Mouse (Mus musculus) adrenal gland, adult 18-20 months (tissue): ENCODE measurements at regions not wholly inside any gene's neighbourhood (a gene's known extent, or its start where the extent isn't known, plus 50 kb on each side); places are given as distances from the start of the nearest gene placed in this dataset.
"Not testable (repeated sequence)": the region's sequence is repeated elsewhere in the genome, so short reads cannot be mapped to it uniquely, and the experiment has no call there.

Experiments
- DNase-seq, 2 experiments: peaks; one replicate each; pipeline ENCODE4 v3.0.0; 2021 to 2022; ENCODE audit warnings: low spot score in 2 of 2

DNA sequence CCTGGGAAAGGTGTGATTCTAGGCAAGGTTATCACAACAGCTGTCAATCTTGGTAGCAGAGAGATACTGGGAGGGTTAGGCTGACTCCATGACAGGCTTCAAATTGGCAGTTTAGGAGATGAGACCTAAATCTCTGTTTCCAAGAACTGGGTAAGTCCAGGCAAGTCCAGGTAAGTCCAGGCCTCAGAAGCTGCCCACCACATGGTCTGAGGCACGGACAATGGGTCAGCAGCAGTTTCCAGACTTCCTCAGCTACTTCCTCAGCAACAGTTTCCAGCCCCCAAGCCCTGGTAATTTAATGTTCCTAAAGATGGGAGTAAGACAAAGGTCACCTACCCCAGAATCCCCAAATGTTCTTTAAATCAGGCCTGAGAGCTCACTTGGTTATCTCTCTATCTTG, 157.1 kb downstream of the Enc1 start:
- DNase-seq = no peak

DNA sequence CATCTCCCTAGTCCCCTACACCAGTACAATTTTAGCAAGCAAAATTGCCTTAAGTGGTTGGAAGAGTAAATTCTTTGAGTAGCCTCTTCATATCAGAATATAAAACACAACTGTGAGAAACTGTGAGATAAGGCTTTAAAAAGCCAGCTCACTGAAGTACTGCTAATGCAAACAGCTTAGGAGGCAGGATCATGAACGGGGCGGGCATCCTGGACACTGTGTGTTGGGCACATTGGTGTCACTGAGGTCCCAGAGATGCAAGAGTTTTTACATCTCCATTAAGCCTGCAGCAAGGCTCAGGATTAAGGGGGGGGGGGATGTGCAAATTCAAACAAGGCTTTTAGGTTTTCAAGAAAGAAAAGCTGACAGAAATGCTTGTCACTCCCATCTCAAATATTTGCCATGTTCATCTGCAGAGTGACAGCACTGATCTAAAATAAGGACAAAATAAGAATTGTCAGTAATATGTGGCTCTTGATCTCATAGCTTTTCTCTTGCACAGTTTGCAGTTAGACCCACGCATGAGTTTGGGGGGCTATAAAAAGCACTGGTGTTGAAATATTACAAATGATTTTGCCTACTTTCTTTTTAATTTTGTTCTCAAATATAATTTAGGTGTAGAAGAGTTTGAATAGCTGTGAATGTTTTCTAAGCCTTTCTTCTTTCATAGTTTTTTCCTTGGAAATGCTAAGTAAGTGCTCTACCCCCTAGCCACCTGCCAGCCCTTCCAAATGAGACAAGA, 156.2 kb downstream of the Enc1 start:
- no peak for DNase-seq

DNA sequence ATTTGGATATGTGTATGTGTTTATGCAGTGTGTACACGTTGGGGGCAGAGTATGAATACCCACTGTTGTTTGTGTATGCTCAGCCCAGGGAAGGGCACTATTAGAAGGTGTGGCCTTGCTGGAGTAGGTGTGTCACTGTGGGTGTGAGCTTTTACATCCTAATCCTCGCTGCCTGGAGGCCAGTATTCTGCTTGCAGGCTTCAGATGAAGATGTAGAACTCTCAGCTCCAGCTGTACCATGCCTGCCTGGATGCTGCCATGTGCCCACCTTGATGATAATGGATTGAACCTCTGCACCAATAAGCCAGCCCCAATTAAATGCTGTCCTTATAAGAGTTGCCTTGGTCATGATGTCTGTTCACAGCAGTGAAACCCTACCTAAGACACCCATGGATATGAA, 155.4 kb downstream of the Enc1 start:
- not testable (repeated sequence) for DNase-seq

DNA sequence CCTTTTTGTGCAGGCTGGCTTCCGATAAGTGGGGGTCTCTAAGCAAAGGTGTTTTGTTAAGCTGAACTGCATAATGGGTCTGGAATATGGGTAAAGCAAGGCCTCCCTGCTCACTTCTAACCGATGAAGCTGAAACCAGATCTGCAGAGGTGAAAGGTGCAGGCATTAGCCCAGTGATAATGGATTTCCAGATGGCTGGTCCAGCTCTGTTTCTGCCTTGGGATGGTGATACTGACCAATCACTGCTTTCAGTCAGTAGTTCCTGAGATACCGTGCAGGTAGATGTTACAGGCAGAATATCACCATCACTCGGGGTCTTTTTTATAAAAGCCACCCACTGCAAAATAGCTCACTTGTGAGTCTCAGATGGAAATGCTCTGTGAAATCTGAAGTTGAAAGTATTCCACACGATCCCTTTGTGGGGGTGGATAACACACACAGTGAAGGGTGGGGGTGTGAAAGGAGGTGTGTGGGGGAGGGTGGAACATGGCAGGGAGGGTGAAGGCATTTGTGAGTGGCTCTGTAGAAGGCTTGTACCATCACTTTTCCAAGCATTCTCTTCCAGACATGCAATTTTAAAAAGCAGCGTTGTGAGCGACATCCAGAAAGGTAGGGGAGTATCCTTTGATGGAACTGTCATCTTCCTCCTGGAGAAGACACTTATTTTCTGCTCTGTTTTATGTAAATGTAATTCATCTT, 154.0 kb downstream of the Enc1 start:
- no peak for DNase-seq

DNA sequence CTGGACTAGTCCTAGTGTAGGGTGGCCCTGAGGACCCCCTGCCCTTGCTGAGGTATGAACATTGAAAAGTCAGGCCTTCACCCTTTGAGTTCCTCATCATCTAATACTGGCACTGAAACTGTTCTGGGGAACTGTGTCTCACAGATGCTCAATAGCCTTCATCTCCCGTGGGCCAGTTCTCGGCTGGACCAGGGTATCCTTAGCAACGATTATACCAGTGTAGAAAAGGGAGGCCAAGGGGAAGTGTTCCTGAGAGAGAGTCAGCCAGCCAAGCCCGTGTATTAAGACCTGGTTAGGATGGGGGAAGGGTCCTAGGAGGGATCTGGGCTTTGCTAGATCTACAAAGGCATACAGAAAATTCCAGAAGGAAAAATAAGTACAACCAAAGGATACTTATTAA, 153.2 kb downstream of the Enc1 start:
- no peak for DNase-seq

DNA sequence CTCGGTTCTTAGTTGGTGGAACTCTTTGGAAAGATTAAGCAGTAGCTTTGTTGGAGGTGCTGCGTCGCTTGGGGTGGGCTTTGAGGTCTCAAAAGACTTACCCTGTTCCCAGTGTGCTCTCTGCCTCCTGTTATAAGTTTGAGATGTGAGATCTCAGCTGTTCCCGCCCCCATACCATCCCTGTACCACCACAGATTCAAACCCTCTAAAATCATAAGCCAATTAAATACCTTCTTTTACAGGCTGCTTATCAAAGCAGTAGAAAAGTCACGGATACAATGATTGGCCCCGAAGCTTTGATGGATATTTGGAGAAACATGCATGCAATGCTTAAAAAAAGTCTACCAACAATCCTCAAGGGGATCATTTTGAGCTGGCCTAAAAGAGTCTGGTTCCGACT, 152.6 kb downstream of the Enc1 start:
- no peak for DNase-seq

DNA sequence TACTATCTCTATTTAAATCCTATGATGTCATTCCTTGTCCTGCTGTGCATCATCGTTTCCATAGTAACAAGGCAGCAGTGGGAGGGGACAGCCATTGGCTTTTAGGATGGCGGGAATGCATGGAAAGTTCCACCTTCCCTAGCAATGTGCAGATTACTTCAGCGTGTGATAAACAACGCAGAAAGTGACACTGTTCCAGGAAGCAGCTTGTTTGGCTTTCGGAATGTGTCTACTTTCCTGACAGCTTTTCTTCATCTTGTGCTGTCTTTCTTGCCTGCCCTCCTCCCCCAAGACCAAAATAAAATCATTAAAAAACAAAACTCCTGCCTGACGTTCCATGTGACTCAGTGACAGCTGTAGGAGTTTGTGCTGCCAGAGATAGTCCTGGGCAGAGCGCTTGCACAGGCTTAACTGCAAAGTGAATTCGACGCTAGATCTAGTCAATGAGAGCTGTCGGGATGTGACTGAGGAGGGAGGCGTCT, 149.6 kb downstream of the Enc1 start:
- peak in 1 of 2 experiments; percentile 4 for DNase-seq

DNA sequence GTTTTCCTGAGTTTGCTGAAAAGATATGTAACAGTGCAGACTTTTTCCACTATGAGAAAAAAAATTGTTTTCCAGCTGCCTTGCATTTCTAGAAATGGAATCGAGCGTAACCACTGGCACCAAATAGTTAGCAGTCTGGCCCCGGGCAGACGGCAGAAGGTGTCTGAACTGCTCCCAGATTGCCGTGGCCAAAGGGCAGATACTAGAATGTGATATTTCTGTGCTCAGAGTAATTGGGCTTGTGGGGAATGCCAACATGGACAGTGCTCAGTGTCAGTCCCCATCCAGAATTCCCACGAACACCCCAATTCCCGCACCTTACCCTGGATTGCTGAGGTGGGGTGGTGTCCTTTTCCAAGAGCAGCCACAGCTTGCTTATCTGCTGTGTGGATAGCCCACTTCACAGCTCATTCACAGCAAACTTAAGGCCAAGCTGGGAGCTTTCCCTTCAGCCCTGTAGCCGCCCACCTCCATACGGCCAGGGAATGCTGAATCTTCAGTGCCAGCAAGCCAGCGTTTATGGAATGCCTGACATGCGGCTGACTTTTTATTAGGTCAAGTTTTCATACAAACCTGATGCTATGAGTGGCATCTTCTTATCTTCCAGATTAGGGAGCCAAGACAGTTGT, 148.1 kb downstream of the Enc1 start:
- no peak for DNase-seq

DNA sequence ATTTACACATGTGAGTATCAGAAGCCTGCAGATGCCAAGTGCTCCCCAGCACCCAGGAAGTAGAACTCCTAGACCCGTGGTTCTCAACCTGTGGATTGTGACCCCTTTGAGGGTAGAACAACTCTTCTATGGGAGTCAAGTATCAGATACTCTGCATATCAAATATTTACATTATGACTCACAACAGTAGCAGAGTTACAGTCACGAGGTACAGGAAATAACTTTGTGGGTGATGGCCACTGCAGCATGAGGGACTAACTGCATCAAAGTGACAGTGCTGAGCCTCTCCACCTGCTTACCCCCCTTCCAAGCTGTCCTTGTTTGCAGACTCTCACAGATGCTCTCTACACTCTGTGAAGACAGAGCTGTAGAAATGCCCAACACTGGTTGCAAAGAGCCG, 145.6 kb downstream of the Enc1 start:
- no peak for DNase-seq

DNA sequence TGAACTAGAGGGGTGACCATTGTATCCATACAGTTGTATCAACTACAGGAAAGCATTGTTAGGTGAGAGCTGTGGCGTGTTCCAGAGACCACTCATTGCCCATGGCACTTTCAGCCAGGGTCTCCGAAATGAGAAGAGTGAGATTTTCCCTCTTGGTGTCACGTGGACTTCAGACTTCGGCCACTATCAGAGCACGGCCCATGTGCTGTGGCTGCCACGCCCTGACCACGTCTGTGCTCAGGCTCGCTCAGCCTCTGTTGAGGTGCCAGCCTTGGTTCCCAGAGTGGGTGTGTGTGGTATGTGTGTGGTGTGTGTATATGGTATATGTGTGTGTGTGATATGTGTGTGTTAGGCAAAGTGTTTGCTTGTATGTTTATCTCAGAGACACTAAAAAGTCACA, 144.6 kb downstream of the Enc1 start:
- no peak for DNase-seq

DNA sequence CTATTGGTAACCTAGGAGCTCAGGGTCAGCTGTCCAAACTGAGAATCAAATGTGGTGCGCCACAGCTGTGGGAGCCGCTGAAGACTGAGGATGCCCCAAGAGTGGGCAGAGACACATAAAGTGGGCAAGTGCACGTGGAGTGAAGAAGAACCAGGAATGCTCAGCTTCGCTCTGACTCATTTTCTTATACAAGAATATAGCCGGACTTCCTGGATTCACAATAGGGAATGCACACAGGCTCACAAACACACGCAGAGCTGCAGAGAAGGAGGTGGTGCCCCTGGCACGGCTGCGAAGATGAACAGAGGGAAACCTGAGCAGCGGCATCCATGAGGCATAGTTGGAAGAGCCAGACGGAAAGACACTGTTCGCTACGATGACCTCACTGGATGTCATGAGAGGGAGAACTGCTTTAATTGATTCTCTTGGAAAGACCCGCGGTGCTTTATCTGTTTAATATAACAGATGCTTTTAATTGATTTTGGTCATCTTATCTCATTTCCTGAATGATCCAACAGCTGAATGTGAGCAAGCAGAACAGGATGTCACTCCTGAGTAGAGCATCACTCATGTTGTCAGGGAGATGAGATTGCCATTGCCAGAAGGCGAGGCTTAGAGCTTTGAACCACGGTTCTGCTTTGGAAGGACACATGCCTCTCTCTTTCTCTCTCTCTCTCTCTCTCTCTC, 143.3 kb downstream of the Enc1 start:
- DNase-seq = no peak

DNA sequence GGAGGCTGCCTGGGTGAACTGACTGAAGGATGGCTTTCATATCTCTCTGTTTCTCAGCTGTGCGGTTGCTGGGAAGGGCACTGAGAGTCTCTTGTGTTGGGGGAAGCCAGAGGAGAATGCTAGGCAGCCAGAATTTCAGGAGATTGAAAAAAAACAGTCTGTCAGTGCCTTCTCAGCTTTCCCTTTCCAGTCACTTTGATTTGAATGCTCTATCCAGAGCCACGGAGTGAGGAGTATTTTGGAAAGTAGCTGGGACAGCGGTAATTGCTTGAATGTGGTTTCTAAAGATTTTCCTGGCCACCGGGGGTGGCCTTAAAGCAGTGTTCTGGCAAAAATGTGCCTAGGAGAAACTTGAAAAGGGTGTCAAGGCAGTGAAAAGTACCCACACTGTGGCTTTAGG, 142.4 kb downstream of the Enc1 start:
- DNase-seq = no peak

DNA sequence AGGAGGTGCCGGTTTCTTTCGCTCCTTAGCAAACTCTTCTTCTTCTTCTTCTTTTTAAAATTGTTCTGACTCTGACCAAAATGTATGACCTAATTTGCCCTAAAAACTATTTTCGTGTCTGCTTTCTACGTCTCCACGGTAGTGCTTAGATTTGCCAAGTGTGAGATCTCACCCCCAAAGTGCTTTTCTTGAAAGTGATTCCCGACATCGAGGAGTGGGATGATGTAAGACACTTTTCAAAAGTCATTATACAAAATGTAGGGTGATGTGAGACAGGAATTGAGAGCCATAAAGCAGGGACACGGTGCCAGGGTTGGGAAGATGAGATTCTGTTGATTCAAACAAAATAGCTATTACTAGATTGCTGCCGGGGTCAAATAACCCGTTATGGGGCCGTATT, 139.5 kb downstream of the Enc1 start:
- no peak for DNase-seq

DNA sequence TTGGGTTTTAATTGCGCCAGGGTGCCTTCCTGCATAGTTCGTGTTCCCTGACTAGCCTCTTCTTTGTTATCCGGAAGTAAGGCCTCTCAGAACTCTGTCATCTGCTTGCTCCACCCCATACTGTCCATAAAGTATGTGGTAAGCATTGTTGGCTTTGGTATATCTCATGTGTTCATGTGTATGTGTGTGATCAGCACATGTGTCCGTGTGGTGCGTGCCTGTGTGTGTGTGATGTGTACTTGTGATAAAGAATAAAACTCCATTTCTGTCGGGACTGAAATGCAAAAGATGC, 135.3 kb downstream of the Enc1 start:
- DNase-seq = no peak

DNA sequence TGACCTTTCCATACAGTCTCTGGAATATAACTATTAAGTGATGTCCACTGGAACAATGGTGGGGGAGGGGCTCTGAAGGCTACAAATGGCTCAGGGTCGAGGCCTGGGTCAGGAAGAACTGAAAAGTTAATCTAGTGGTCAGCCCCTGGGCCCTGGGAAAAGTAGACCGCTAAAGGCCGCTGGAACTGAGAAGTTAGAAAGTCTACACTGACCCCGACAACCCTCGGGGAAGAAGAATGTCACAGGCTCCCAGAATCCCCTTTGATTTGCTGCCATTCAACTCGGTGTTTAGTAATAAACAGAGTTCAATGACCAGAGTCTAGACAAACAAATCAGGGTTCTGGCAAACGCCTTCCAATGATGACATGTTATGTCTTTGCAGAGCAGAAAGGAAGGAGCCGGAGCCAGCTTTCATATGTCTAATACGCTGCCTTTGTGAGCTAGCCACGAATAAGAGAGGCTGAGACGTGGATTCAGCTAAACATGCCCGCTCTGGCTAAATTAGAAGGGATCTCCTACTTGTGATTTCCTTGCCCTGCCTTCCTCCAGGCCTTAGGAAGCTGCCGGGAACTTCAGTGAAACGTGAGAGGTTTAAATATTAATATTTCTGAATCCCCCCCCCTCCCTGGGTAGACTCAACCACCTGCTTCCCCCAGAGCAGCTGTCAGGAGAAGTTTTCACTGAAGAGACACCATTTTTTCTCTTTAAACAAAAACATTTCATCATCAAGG, 134.8 kb downstream of the Enc1 start:
- no peak for DNase-seq

DNA sequence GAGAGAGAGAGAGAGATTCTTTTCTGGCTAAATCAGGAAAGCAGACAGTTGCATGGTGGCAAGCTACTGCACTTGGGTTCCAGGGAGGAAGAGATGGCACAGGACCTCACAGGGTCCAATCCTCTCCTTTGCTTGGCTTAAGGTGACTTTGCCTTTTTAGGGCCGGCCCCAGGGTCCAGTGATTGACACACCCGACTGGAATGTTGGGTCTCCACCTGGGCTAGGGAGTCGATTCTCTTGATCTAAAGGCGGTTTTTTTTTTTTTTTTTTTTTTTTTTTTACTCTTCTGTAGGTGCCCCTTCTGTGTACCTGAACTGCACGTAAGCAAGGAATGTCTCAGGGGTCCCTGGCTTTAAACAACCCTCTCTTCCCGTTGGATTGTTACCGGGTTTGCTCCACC, 131.4 kb downstream of the Enc1 start:
- DNase-seq = no peak

DNA sequence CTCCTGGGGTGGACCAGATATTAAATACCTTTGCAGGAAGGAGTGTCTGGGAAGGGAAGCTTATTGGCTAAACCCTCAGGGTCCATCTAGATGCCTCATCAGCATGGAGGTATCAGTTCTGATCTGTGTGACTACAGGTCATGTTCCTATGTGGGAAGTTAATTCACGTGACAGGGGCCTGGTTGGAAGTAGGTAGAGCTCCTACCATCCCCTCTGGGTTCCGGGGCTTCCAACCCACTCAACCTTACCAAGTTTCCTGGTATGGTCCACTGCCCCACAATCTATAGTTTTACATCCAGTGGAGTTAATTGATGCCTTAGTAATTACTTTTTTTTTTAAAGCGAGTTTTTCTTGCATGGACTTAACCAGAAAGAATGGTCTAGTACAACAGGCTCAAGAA, 130.3 kb downstream of the Enc1 start:
- DNase-seq = no peak

DNA sequence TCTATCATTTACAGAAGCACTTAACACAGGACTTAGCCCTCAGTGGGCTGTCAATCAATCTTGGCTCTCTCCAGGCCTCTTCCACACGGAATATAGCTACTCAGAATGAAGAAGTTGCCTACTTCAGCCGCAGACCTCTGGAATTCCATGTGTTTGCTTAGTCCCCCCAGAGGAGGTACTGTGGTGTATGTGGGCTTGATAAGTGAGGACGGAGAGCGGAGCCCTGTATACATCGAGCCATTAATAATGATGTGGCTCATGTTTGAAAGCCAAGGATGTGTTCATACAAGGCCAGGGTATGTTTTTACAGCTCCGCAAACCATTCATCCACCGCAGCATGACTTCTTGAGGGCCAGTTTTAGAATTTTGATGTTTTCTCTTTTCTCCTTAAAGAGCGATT, 125.8 kb downstream of the Enc1 start:
- no peak for DNase-seq

DNA sequence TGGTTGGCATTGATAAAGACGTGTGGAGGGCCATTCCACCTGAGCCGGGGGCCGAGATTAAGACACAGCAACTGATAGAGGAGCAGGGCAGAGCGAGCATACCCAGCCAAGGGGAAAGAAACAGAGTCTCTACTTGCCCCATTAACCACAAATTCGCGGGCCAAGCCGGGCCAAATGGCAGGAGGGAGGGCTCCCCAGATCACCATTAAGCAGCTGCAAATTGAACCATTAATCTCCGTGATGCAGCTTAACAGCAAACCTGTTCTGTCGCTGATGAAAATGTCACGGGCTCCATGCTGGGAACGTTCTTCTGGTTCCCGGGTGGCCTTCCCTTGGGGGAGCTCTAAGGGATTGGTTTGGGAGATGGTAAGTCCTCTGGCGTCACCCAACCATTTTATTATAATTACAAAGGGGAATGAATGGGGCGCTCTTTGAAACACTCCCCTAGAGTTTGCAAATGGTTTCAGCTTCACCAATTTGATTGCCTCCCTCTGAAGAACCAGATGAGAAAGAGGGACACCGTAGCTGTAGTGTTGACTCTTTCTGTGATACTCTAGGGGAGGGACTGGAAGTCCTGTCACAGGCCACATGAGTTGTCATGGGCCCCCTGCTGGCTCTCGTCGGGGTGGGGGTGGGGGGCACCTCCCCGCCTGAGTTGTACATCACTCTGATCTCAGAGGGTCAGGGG, 124.8 kb downstream of the Enc1 start:
- DNase-seq = no peak

DNA sequence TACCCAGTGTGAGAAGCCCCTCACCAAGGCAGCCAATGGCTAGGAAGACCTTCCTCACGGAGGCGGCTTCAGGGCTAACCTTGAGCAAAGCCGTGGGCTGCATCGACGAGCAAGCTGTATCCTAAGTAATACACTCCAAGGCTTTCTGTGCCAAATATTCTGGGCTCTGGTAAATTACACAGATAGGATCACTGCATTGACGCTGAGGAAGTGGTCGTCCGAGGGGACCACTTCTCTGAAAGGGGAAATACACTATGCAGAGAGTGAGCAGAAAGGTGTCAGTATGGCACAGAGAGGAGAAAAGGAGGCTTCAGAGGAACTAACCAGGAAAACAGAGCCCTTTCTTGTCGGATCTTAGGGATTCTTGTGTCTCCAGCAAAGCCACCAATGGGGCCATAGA, 124.1 kb downstream of the Enc1 start:
- DNase-seq = no peak

DNA sequence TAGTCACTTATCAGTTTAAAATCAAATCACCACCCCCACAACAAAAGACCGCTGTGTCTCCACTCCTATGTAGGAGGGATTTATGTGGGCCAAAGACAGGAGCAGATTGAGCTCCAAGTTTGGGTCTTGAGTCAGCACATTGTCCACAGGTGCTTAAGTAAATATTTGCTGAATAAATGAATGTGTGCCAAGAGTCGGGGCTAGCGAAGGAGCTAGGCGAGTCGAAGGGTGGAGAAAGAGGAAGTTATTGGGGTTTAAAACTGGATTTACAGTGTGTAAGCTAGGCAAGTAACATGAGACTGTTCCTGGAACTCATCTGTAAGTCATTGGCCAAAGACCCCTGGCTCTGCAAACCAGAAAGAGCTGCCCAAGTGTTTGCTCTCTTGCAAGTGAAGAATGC, 122.9 kb downstream of the Enc1 start:
- DNase-seq = no peak
